Mouse (Mus musculus) heart, postnatal 0 days (tissue): ENCODE results near the gene Mapk9.

Experiments used
- CTCF ChIP-seq: IDR thresholded peaks from 2 replicates; pipeline ENCODE4 v1.5.1; 2016; ENCODE audit warnings: antibody characterized with exemption, control low read depth, low read depth
- EP300 ChIP-seq: IDR thresholded peaks from 2 replicates; pipeline ENCODE4 v1.6.1; 2016; ENCODE audit warnings: antibody characterized with exemption, low read depth

GRCm38 (mm10) chr11:49808946-49809345 is 37.6 kb upstream of the Mapk9 start:
- TF ChIP-seq CTCF (no peak), EP300 (no peak)
